Mouse (Mus musculus) cerebellum, postnatal 25 days (tissue): ENCODE results near the gene Gm49450.

ENCODE experiments used
- DNase-seq, 2 experiments: peaks; one replicate each; pipeline ENCODE4 v3.0.0; 2021; ENCODE audit warnings: mixed read lengths in 2 of 2

Gm49450 gene

GRCm38 (mm10) chr15:98953401-98954356 lies at the start of gene Gm49450, which contains the start of gene Tuba1a:
TSS of gene Gm49450 (minus strand) at chr15:98953551.
TSS of gene Tuba1a (minus strand) at chr15:98953703.
- DNase-seq = peak; percentile 97 to 99

- DNase-seq = peak; percentile 11 to 14
Observed at GRCm38 (mm10) chr15:99001451-99001931, 48.1 kb upstream of the Gm49450 start.

GRCm38 (mm10) chr15:99000535-99001283 lies 47.4 kb upstream of the Gm49450 start:
- peak; percentile 41 to 75 for DNase-seq

GRCm38 (mm10) chr15:98998775-98999157 lies 45.4 kb upstream of the Gm49450 start:
- no peak for DNase-seq

GRCm38 (mm10) chr15:98997938-98998774 lies 44.8 kb upstream of the Gm49450 start:
- DNase-seq = no peak

GRCm38 (mm10) chr15:98996840-98997239 lies 43.5 kb upstream of the Gm49450 start:
- no peak for DNase-seq

GRCm38 (mm10) chr15:98994957-98995520 lies 41.7 kb upstream of the Gm49450 start:
- DNase-seq = no peak

- DNase-seq = peak; percentile 89 to 93
Observed at GRCm38 (mm10) chr15:98993865-98994264, 40.5 kb upstream of the Gm49450 start.

- DNase-seq = peak; percentile 97 to 98
Observed at GRCm38 (mm10) chr15:98993093-98993793, 39.9 kb upstream of the Gm49450 start.

- peak; percentile 74 to 75 for DNase-seq
Observed at GRCm38 (mm10) chr15:98992086-98992912, 38.9 kb upstream of the Gm49450 start.

GRCm38 (mm10) chr15:98991540-98992050 lies 38.2 kb upstream of the Gm49450 start:
- peak in 1 of 2 experiments; percentile 30 for DNase-seq

- DNase-seq = peak; percentile 42 to 67
Observed at GRCm38 (mm10) chr15:98990669-98991539, 37.6 kb upstream of the Gm49450 start.

GRCm38 (mm10) chr15:98989701-98990430 lies 36.5 kb upstream of the Gm49450 start:
- peak in 1 of 2 experiments; percentile 5 for DNase-seq

GRCm38 (mm10) chr15:98988787-98989186 lies 35.4 kb upstream of the Gm49450 start:
- peak in 1 of 2 experiments; percentile 4 for DNase-seq

GRCm38 (mm10) chr15:98987661-98988181 lies 34.4 kb upstream of the Gm49450 start:
- peak in 1 of 2 experiments; percentile 22 for DNase-seq

GRCm38 (mm10) chr15:98987077-98987630 lies 33.8 kb upstream of the Gm49450 start:
- DNase-seq = no peak

GRCm38 (mm10) chr15:98985982-98986715 lies 32.8 kb upstream of the Gm49450 start:
- DNase-seq = no peak
